Mouse (Mus musculus): ENCODE data around the gene Ccr8.
"Not testable (repeated sequence)": the region's sequence is repeated elsewhere in the genome, so short reads cannot be mapped to it uniquely, and the experiment has no call there.

The Ccr8 gene

GRCm38 (mm10) chr9:120091086-120091485 lies 828 bp upstream of the Ccr8 start:
- no peak for DNase-seq (ENCODE audit: low read depth, low spot score)

GRCm38 (mm10) chr9:120093701-120094100 lies 1.8 kb downstream of the Ccr8 start:
- DNase-seq (ENCODE audit: low read depth, low spot score) = no peak

GRCm38 (mm10) chr9:120095886-120096285 lies 4.0 kb downstream of the Ccr8 start:
- DNase-seq (ENCODE audit: low read depth, low spot score) = no peak

- DNase-seq (ENCODE audit: low read depth, low spot score) = peak; percentile 56
Measured at GRCm38 (mm10) chr9:120098682-120099081, 6.8 kb downstream of the Ccr8 start.

- DNase-seq (ENCODE audit: low read depth, low spot score) = no peak
Measured at GRCm38 (mm10) chr9:120099304-120099703, 7.4 kb downstream of the Ccr8 start.

GRCm38 (mm10) chr9:120101165-120101564 lies 9.3 kb downstream of the Ccr8 start:
- DNase-seq (ENCODE audit: low read depth, low spot score) = no peak

GRCm38 (mm10) chr9:120108953-120109352 lies 17.0 kb downstream of the Ccr8 start:
- DNase-seq (ENCODE audit: low read depth, low spot score) = not testable (repeated sequence)

GRCm38 (mm10) chr9:120110211-120111018 lies 18.5 kb downstream of the Ccr8 start, which contains the start of gene Slc25a38:
Slc25a38 (plus strand) TSS chr9:120110374.
- peak; percentile 87 for DNase-seq (ENCODE audit: low read depth, low spot score)

- DNase-seq (ENCODE audit: low read depth, low spot score) = no peak
Measured at GRCm38 (mm10) chr9:120111156-120111945, 19.4 kb downstream of the Ccr8 start.

GRCm38 (mm10) chr9:120112472-120112871 lies 20.6 kb downstream of the Ccr8 start:
- no peak for DNase-seq (ENCODE audit: low read depth, low spot score)

- DNase-seq (ENCODE audit: low read depth, low spot score) = no peak
Measured at GRCm38 (mm10) chr9:120113456-120113855, 21.5 kb downstream of the Ccr8 start.

GRCm38 (mm10) chr9:120114051-120114788 lies 22.3 kb downstream of the Ccr8 start:
- DNase-seq (ENCODE audit: low read depth, low spot score) = no peak

GRCm38 (mm10) chr9:120114789-120115151 lies 22.9 kb downstream of the Ccr8 start:
- no peak for DNase-seq (ENCODE audit: low read depth, low spot score)

GRCm38 (mm10) chr9:120115580-120115979 lies 23.7 kb downstream of the Ccr8 start:
- no peak for DNase-seq (ENCODE audit: low read depth, low spot score)

GRCm38 (mm10) chr9:120116184-120116624 lies 24.3 kb downstream of the Ccr8 start:
- DNase-seq (ENCODE audit: low read depth, low spot score) = no peak

- no peak for DNase-seq (ENCODE audit: low read depth, low spot score)
Measured at GRCm38 (mm10) chr9:120118212-120118611, 26.3 kb downstream of the Ccr8 start.

- no peak for DNase-seq (ENCODE audit: low read depth, low spot score)
Measured at GRCm38 (mm10) chr9:120120503-120120902, 28.6 kb downstream of the Ccr8 start.

- DNase-seq (ENCODE audit: low read depth, low spot score) = no peak
Measured at GRCm38 (mm10) chr9:120126868-120127267, 35.0 kb downstream of the Ccr8 start.

- peak; percentile 98 for DNase-seq (ENCODE audit: low read depth, low spot score)
Measured at GRCm38 (mm10) chr9:120127538-120128251, 35.8 kb downstream of the Ccr8 start, which contains the start of gene Rpsa. Rpsa (plus strand) TSS chr9:120127689.

- no peak for DNase-seq (ENCODE audit: low read depth, low spot score)
Measured at GRCm38 (mm10) chr9:120129276-120129675, 37.4 kb downstream of the Ccr8 start.

- DNase-seq (ENCODE audit: low read depth, low spot score) = no peak
Measured at GRCm38 (mm10) chr9:120131784-120132288, 39.9 kb downstream of the Ccr8 start.

Data from retina, postnatal 7 days (tissue).